Mouse (Mus musculus) hindbrain, embryonic 11.5 days (tissue): Measurements from ENCODE around the gene Epb41l5. TPM values are rescaled to one million over a fixed set of nuclear protein-coding genes. Genes with fewer than 3 reads are reported as not detected.

Experiments used
- ATAC-seq: fragments of 200-750 bp; cut with Nextera tagmentation; 2 replicates; pipeline ENCODE4 v1.8.0; 2017; ENCODE audit warnings: mild to moderate bottlenecking, moderate TSS enrichment, moderate library complexity; ENCODE audit not compliant: low FRiP score
- DNase-seq: peaks from one replicate; pipeline ENCODE4 v3.0.0-alpha.2; 2015; ENCODE audit warnings: low spot score
- H3K27ac ChIP-seq: fragments of 300-500 bp; sonication (generic); 2 replicates; pipeline ENCODE4 v1.5.1; 2014; ENCODE audit warnings: mild to moderate bottlenecking, low read depth, low read length
- H3K27me3 ChIP-seq: fragments of 300-500 bp; sonication (generic); 2 replicates; pipeline ENCODE4 v1.6.1; 2014; ENCODE audit warnings: mild to moderate bottlenecking, low read length, moderate library complexity, mixed read lengths; ENCODE audit not compliant: control insufficient read depth, insufficient read depth
- H3K36me3 ChIP-seq: fragments of 300-500 bp; sonication (generic); 2 replicates; pipeline ENCODE4 v1.6.1; 2014; ENCODE audit warnings: mild to moderate bottlenecking, low read length, moderate library complexity, mixed read lengths; ENCODE audit not compliant: control insufficient read depth, insufficient read depth
- H3K4me1 ChIP-seq: fragments of 300-500 bp; sonication (generic); replicated peaks from 2 replicates; pipeline ENCODE4 v1.6.1; 2014; ENCODE audit warnings: low read length, mixed read lengths; ENCODE audit not compliant: control insufficient read depth, insufficient read depth
- H3K4me2 ChIP-seq: fragments of 300-500 bp; sonication (generic); replicated peaks from 2 replicates; pipeline ENCODE4 v1.6.1; 2014; ENCODE audit warnings: mild to moderate bottlenecking, low read depth, low read length
- H3K4me3 ChIP-seq: fragments of 300-500 bp; sonication (generic); 2 replicates; pipeline ENCODE4 v1.5.1; 2014; ENCODE audit warnings: low read depth, low read length
- H3K9ac ChIP-seq: fragments of 300-500 bp; sonication (generic); 2 replicates; pipeline ENCODE4 v1.6.1; 2014; ENCODE audit warnings: low read depth, low read length
- H3K9me3 ChIP-seq: fragments of 300-500 bp; sonication (generic); 2 replicates; pipeline ENCODE4 v1.6.1; 2016; ENCODE audit warnings: low read length; ENCODE audit not compliant: control insufficient read depth
- WGBS: fragments of 180-500 bp; shearing (Covaris S2); extraction: QIAGEN DNeasy Blood & Tissue Kit; methylation state at CpG from one replicate; pipeline ENCODE4 v1.1.7; 2014; 5-methylcytosine and 5-hydroxymethylcytosine counted together
- polyA plus RNA-seq: library from polyadenylated mRNA; unstranded; fragments of >200 nt; fragmentation: Nextera tagmentation; extraction: Ambion mirVana; gene quantifications from 2 replicates; pipeline ENCODE4 v1.2.1, GENCODE M21; 2014

Gene Epb41l5
- polyA plus RNA-seq, 1 experiment from 2014 or later, result 37.9 TPM

DNA sequence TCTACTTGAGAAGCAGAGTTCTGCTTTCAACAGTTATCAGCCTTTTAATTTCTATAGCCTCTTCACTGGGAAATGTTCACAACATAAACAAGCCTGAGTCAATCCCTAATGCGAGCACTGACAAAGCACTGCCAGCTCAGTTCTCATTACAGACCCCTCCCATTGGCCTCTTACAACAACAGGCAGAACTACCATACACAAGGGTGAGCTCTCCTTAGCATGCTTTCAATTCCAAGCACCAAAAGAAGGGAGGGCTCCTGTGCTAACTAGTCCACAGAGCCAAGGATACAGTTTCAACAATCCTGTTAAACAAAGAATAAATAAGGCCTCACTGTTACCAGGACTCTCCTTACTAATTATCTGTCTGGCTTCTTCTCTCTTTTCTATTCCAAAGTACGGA is 24.4 kb downstream of the Epb41l5 start:
- H3K27me3 ChIP-seq, result no peaks in the 10 kb centered on the region
- no peak overlapping the region for H3K4me3 ChIP-seq
- H3K4me2 ChIP-seq, result no peak overlapping the region
- no peaks in the 10 kb centered on the region for H3K36me3 ChIP-seq
- no peak overlapping the region for H3K9ac ChIP-seq
- no peaks in the 10 kb centered on the region for H3K4me1 ChIP-seq
- WGBS, result 48% methylated on average over 2 of the region's 2 CpGs
- DNase-seq (no peak), ATAC-seq (no peak)
- H3K9me3 ChIP-seq, result no peaks in the 10 kb centered on the region
- H3K27ac ChIP-seq, result no peak overlapping the region

DNA sequence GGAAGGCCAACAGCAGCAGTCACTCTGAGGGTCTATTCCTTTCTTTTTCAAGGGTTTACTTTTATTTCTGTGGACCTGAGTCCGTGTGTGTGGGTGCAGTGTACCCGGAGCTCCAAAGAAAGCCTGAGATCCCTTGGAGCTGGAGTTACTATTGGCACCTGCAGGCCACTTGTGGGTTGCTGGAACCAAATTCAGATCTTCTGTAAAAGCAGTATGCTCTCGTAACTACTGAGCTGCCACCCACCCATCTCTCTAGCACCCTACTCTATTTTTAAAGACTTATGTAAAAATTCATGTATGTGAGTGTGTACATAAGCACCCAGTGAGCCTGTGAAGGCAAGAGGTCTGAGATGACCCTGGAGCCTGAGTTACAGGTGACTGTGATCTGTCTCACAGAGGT is 43.4 kb downstream of the Epb41l5 start:
- no peaks in the 10 kb centered on the region for H3K9me3 ChIP-seq
- H3K27ac ChIP-seq, result no peak overlapping the region
- DNase-seq (no peak), ATAC-seq (no peak)
- 0 out of 2 replicates have a peak, but pooled peaks cover 2% of the 10 kb centered on the region for H3K36me3 ChIP-seq
- no peaks in the 10 kb centered on the region for H3K4me1 ChIP-seq
- H3K9ac ChIP-seq, result no peak overlapping the region
- 86% methylated on average over 3 of the region's 3 CpGs for WGBS
- H3K27me3 ChIP-seq, result no peaks in the 10 kb centered on the region
- H3K4me3 ChIP-seq, result no peak overlapping the region
- no peak overlapping the region for H3K4me2 ChIP-seq

GRCm38 (mm10) chr1:119602448-119602847 is 46.4 kb downstream of the Epb41l5 start:
- H3K36me3 ChIP-seq, result 0 out of 2 replicates have a peak, but pooled peaks cover 2% of the 10 kb centered on the region
- no peak overlapping the region for H3K27ac ChIP-seq
- H3K27me3 ChIP-seq, result no peaks in the 10 kb centered on the region
- no peak overlapping the region for H3K9ac ChIP-seq
- no peak overlapping the region for H3K4me2 ChIP-seq
- no peak for ATAC-seq
- 97% methylated on average over 12 of the region's 12 CpGs for WGBS
- H3K4me3 ChIP-seq, result no peak overlapping the region
- H3K4me1 ChIP-seq, result no peaks in the 10 kb centered on the region
- no peaks in the 10 kb centered on the region for H3K9me3 ChIP-seq
- DNase-seq, result no peak

DNA sequence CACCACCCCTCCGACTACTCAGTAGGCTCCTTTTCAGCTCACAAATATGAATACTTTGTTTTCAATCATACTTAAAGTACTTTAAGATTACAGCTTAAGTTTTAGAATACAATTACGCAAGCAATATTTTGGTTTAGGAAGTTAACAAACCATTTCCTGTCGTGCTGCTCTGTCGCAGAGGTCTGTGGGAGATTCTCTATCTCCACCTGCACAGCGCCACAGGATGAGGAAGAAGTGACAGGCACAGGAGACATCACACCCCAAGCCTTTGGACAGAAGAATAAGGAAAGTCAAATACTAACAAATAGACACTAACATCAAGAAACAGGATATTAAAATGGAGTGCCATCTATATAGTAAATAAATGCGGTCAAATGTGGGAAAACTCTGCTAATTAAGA is 49.9 kb downstream of the Epb41l5 start:
- WGBS, result 97% methylated on average over 6 of the region's 6 CpGs
- Histone ChIP-seq H3K4me1 (no peaks in the 10 kb centered on the region), H3K4me3 (no peak overlapping the region), H3K9me3 (no peaks in the 10 kb centered on the region), H3K27me3 (no peaks in the 10 kb centered on the region), H3K27ac (no peak overlapping the region), H3K9ac (no peak overlapping the region), H3K36me3 (0 out of 2 replicates have a peak, but pooled peaks cover 2% of the 10 kb centered on the region), H3K4me2 (no peak overlapping the region)
- ATAC-seq, result no peak
- DNase-seq, result no peak

GRCm38 (mm10) chr1:119596954-119597480 is 51.8 kb downstream of the Epb41l5 start:
- no peaks in the 10 kb centered on the region for H3K4me1 ChIP-seq
- H3K4me2 ChIP-seq, result no peak overlapping the region
- no peaks in the 10 kb centered on the region for H3K9me3 ChIP-seq
- DNase-seq, result no peak
- no peaks in the 10 kb centered on the region for H3K27me3 ChIP-seq
- no peak overlapping the region for H3K9ac ChIP-seq
- WGBS, result 81% methylated on average over 3 of the region's 3 CpGs
- no peak overlapping the region for H3K4me3 ChIP-seq
- H3K27ac ChIP-seq, result no peak overlapping the region
- no peak for ATAC-seq
- H3K36me3 ChIP-seq, result 0 out of 2 replicates have a peak, but pooled peaks cover 2% of the 10 kb centered on the region

GRCm38 (mm10) chr1:119590041-119590440 is 58.8 kb downstream of the Epb41l5 start:
- H3K27ac ChIP-seq, result no peak overlapping the region
- DNase-seq, result no peak
- H3K9me3 ChIP-seq, result no peaks in the 10 kb centered on the region
- H3K36me3 ChIP-seq, result no peaks in the 10 kb centered on the region
- no peaks in the 10 kb centered on the region for H3K27me3 ChIP-seq
- no peak overlapping the region for H3K4me2 ChIP-seq
- H3K4me3 ChIP-seq, result no peak overlapping the region
- H3K9ac ChIP-seq, result no peak overlapping the region
- 92% methylated on average over 2 of the region's 2 CpGs for WGBS
- no peak for ATAC-seq
- no peaks in the 10 kb centered on the region for H3K4me1 ChIP-seq

- H3K4me2 ChIP-seq, result no peak overlapping the region
- H3K27me3 ChIP-seq, result no peaks in the 10 kb centered on the region
- H3K27ac ChIP-seq, result no peak overlapping the region
- DNase-seq, result no peak
- ATAC-seq, result no peak
- no peaks in the 10 kb centered on the region for H3K4me1 ChIP-seq
- H3K4me3 ChIP-seq, result no peak overlapping the region
- no peaks in the 10 kb centered on the region for H3K36me3 ChIP-seq
- no peaks in the 10 kb centered on the region for H3K9me3 ChIP-seq
- WGBS, result 92% methylated on average over 2 of the region's 2 CpGs
- no peak overlapping the region for H3K9ac ChIP-seq
These were observed 63.8 kb downstream of the Epb41l5 start for GRCm38 (mm10) chr1:119584974-119585373.

- Histone ChIP-seq H3K4me3 (no peak overlapping the region), H3K27ac (no peak overlapping the region), H3K36me3 (no peaks in the 10 kb centered on the region; the same call in 1 of the 2 replicates), H3K27me3 (no peaks in the 10 kb centered on the region), H3K4me1 (no peaks in the 10 kb centered on the region), H3K9ac (no peak overlapping the region), H3K9me3 (no peaks in the 10 kb centered on the region), H3K4me2 (no peak overlapping the region)
- 78% methylated on average over 1 of the region's 1 CpGs for WGBS
- no peak for DNase-seq
- no peak for ATAC-seq
These were observed 78.7 kb downstream of the Epb41l5 start for GRCm38 (mm10) chr1:119570134-119570533.

DNA sequence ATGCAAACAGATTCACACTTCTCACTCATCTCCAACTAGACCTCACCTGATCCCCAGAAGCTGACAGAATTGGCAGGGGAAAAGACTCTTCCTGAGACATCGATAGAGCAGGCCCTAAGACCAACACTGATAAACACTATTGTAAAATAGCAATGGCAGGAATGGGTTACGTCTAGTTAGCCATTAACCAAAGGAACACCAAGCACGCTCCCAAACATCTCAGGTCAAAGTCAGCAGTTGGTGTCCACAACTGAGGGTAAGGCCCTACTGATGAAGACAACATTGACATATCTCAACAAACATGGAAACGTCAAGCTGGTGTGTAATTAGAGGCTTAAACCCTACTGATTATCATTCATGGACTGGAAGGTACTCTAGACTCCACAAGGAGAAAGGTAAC is 83.3 kb downstream of the Epb41l5 start:
- no peak overlapping the region for H3K27ac ChIP-seq
- H3K4me2 ChIP-seq, result no peak overlapping the region
- no peaks in the 10 kb centered on the region for H3K4me1 ChIP-seq
- 96% methylated on average over 4 of the region's 4 CpGs for WGBS
- H3K9me3 ChIP-seq, result no peaks in the 10 kb centered on the region
- no peaks in the 10 kb centered on the region for H3K27me3 ChIP-seq
- H3K36me3 ChIP-seq, result no peaks in the 10 kb centered on the region
- no peak overlapping the region for H3K4me3 ChIP-seq
- no peak for ATAC-seq
- H3K9ac ChIP-seq, result no peak overlapping the region
- no peak for DNase-seq
